Mouse (Mus musculus): ENCODE measurements around the gene Arl4a.

DNA sequence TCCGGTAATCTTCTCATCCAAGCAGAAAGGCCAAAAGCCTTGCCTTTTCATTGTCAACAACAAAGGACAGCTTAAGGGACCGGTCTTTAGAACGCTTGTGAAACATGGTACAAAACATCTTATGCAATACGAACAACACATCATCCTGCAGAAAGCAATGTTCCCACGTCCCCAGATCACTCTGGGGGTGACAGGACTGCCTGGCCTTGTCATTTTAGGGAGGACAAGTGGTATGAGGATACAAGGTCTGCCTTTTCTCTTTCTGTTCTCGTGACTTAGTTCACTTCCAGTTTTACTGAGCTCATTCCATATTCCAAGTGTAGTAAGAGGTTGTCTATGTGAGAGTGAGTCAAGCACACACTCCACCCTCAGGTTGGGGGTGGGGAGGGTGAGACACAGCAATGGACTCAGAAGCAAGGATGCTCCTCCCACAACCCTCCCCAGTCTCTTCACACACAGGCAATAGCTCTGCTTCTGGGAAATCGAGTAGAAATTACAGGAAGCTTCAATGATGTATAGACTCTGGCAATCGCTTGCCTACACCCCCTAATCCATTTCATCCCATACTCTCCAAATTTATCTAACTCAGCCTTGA is 59.7 kb downstream of the Arl4a start:
- TF ChIP-seq POLR2A (IDR thresholded peaks at IDR 0.05; ENCODE audit: low read depth, low read length) (no peak), ZKSCAN1 (IDR thresholded peaks at IDR 0.05; ENCODE audit: borderline replicate concordance, low read depth, low read length) (no peak)

Measured in CH12.LX (cell line).